Mouse (Mus musculus): ENCODE measurements around the gene Sgsm2.

GRCm38 (mm10) chr11:74831606-74832451, 65.0 kb downstream of the Sgsm2 start:
- TF ChIP-seq EP300 (IDR thresholded peaks at IDR 0.05; ENCODE audit: insufficient read depth, low read depth, low read length) (peak; percentile 50; the same call in 1 of the 2 replicates), CTCF (IDR thresholded peaks at IDR 0.05) (no peak)
